Mouse (Mus musculus) stomach, postnatal 0 days (tissue): ENCODE measurements around the gene Nt5c1a.

Experiments
- CTCF ChIP-seq: IDR thresholded peaks from 2 replicates; pipeline ENCODE4 v1.5.1; 2016; ENCODE audit warnings: antibody characterized with exemption, low read depth, mild to moderate bottlenecking, moderate library complexity
- EP300 ChIP-seq: optimal IDR thresholded peaks from 2 replicates; pipeline ENCODE3; 2016; ENCODE audit warnings: antibody characterized with exemption

- TF ChIP-seq EP300 (no peak), CTCF (no peak)
Measured at GRCm38 (mm10) chr4:123232841-123233240, 31.5 kb downstream of the Nt5c1a start.
